Mouse (Mus musculus) layer of hippocampus, adult 2 months (tissue): ENCODE results near the gene Dph6. TPM values are rescaled to one million over a fixed set of nuclear protein-coding genes. Genes with fewer than 3 reads are reported as not detected.
A peak's percentile ranks its signal among the peaks of the same experiment; 100 is the strongest.

Experiments
- DNase-seq, 2 experiments: peaks; one replicate each; pipeline ENCODE4 v3.0.0; 2022; ENCODE audit warnings: low spot score in 2 of 2
- H3K27ac ChIP-seq: fragments of 200-600 bp; 2 replicates; pipeline ENCODE4 v1.8.1; 2022
- H3K4me3 ChIP-seq: fragments of 200-600 bp; 2 replicates; pipeline ENCODE4 v1.8.1; 2022; ENCODE audit warnings: mild to moderate bottlenecking
- CTCF ChIP-seq: fragments of 200-600 bp; conservative IDR thresholded peaks from 2 replicates; pipeline ENCODE4 v1.8.1; 2022; ENCODE audit warnings: antibody characterized with exemption, mild to moderate bottlenecking, moderate library complexity
- long read RNA-seq, 2 experiments: library from polyadenylated mRNA; stranded (forward); transcript quantifications; one replicate each; pipeline ENCODE4 v2.0.0; 2021; ENCODE audit warnings: borderline mapping rate in 2 of 2
- total RNA-seq, 2 experiments: library from RNA; stranded (reverse); gene quantifications; 2 replicates each; pipeline ENCODE4 v1.2.3; 2021

Dph6 gene
- total RNA-seq = 10 to 100 TPM; 12.4 to 14.3 TPM
- long read RNA-seq, experiment 1, transcript Dph6-203 (9 exons, 2,734 nt) = major isoform, 11 of 16 reads
- long read RNA-seq, experiment 1, partial matches to known transcripts = 0 of 16 reads
- long read RNA-seq, experiment 1, other reads (novel, unspliced or antisense) = 2 of 16 reads
- long read RNA-seq, experiment 2, transcript Dph6-203 (9 exons, 2,734 nt) = major isoform, 6 of 11 reads
- long read RNA-seq, experiment 2, partial matches to known transcripts = 0 of 11 reads
- long read RNA-seq, experiment 2, other reads (novel, unspliced or antisense) = 4 of 11 reads

DNA sequence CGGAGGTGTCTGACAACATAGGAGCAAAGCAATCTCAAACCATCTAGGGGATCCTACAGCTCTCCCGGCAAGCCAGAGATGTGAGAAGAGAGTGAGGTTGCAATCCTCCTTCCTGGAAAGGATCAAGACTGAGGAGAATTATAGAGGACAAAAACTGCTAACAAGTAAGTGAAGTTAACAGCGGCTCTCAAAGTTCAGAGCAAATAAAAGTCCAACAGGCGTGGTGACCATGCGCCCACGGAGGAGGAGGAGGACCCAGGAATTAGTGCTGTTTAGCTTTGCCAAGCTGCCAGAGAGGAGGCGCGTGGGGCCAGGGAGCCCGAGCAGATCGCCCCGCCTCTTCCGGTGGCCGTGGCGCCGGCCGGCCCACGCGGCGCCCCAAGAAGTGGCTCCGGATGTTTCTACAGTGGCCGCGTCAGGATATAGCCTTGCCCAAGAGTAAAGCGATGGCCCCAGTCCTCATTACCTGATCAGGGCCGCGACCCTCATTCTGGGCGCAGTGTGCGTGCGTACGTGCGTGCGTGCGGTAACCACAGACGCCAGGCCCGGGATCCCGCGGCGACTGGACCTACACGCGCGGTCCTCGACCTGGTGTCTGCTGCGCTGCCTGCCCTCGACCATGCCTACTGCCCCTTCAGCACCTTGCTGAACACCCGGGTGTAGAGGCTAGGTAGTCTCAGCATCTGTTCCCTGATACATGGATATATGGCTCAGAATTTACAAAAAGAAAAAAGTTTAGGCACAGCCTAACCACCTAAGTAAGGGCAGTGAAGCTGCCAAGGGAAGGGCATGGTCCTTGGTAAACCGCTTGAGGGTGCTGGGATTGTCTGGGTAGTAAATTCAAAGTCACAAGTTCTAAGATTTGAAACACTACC is at the start of gene Dph6:
Gene Dph6, minus strand, starts transcription at position 600 of the 875 bp plus-strand sequence.
- peak; percentile 49 for TF ChIP-seq CTCF
- Histone ChIP-seq H3K4me3 (peak within 1 kb of the TSS; percentile 72), H3K27ac (peak within 1 kb of the TSS; percentile 99)
- DNase-seq = peak; percentile 77 to 83

DNA sequence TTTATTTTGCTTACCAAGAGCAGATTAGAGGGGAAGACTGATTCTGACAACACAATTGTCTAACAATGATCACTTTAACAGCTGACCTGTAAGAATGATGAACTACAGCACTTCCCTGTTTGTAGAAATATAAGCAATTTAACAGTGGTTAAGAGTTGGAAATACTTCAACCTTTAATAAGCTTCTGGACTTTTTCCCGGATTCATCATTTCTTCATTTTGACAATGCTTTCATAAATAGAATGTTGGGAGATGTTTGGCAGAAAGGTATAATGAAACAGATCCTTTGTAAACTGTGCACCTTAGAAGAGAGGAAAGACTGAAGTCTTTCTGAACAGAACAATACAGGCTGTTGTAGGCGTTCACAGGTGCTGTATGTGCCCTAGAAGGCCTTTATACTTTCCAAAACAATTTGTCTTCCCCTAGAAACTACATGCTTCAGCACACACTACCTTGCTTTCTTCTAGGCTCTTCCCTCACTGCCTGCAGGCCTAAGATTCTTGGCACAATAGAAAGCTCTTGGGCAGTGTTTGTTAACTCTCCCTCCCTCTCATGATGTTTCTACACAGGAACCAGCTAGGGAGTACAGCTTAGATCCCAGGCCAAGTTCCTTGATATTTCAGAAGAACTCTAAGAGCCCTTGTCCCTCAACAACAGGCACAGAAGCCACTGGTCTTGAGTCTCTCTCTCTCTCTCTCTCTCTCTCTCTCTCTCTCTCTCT is 46.4 kb upstream of the Dph6 start:
- no peak for TF ChIP-seq CTCF
- Histone ChIP-seq H3K27ac (no peak overlapping the region), H3K4me3 (no peak overlapping the region)
- DNase-seq = no peak

- Histone ChIP-seq H3K27ac (no peak overlapping the region), H3K4me3 (no peak overlapping the region)
- no peak for DNase-seq
- TF ChIP-seq CTCF = no peak
Observed at GRCm38 (mm10) chr2:114691607-114692006, 36.8 kb upstream of the Dph6 start.

DNA sequence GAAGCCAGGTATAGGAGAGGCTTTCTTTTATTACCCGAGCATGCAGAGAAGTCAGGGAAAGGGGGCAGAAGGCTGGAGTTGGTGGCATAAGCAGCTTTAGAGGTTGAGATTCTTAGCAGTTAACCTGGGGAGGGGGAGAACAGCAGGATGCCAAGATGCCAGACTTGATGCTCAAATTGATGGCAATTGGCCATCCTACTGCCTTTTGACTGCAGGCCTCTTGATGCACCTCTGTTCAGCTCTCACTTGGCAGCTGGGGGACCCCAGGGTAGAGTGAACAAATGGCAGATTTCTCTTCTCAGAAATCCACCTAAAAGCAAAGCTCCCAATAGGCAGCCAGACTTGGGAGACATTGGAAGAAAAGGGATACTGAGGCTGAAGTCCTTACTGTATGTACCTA is 32.7 kb upstream of the Dph6 start:
- Histone ChIP-seq H3K27ac (peak overlapping the region; percentile 74), H3K4me3 (no peak overlapping the region)
- no peak for DNase-seq
- no peak for TF ChIP-seq CTCF

- Histone ChIP-seq H3K4me3 (no peak overlapping the region), H3K27ac (peak overlapping the region; percentile 74)
- DNase-seq = peak; percentile 42 to 74
- no peak for TF ChIP-seq CTCF
Observed at GRCm38 (mm10) chr2:114687081-114687480, 32.3 kb upstream of the Dph6 start.

GRCm38 (mm10) chr2:114673831-114674230 is 19.1 kb upstream of the Dph6 start:
- no peak overlapping the region for H3K27ac ChIP-seq
- DNase-seq = no peak
- no peak overlapping the region for H3K4me3 ChIP-seq
- no peak for TF ChIP-seq CTCF

DNA sequence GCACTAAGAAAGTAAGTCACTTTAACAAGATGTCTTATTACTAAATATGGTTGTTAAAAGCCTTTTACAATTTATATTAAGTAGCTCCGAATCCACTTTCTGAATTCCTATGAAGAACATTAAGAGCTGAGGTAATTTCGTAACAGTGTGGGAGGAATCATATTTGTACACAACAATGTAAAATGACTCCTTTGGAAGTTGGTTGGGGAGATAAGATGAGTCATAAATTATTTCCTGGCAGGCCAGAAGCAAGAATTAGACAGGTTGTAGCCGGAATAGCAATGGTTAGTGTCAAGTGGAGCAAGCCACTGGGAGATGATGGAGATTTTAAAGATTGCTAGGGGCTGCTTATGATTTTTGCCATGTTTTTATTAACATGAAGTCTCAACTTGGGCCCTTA is 16.2 kb upstream of the Dph6 start:
- no peak for TF ChIP-seq CTCF
- Histone ChIP-seq H3K27ac (no peak overlapping the region), H3K4me3 (no peak overlapping the region)
- DNase-seq = no peak

GRCm38 (mm10) chr2:114658954-114659353 is 4.2 kb upstream of the Dph6 start:
- Histone ChIP-seq H3K27ac (no peak overlapping the region), H3K4me3 (no peak overlapping the region)
- TF ChIP-seq CTCF = no peak
- DNase-seq = no peak

DNA sequence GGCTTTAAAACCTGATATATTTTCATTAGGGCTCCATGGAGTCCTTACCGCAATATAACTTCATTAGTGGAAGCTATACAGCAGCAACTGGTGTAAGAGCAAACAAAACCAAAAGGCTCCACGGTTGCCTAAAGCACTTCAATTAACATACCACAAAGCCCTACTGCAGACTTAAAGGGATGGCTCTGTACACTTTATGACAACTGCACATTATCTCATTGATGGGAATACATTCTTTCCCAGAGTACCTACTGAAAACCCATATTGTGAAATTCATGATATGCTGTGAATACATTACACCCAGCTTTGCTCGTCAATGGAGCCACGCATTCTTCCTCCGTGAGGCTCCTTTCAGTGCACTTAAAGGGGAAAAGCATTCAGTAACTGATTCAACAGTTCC is 8.5 kb downstream of the Dph6 start:
- TF ChIP-seq CTCF = no peak
- no peak overlapping the region for H3K27ac ChIP-seq
- no peak for DNase-seq
- H3K4me3 ChIP-seq = no peak overlapping the region

DNA sequence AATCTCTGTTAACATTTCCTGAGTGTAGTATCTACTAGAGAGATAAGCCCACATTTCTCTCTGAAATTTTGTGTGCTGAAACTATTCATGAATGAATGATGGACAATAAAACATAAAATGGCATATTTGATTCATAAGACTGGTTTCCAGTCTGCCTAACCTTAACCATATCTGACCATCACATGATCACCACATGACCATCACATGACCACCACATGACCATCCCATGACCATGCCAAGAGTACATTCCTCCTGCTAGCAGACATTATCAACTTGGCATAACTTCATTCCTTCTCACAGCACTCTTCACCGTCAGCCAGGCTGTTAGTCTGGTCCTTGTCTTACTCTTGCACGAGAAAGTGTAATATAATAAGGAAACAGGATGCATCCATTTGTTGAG is 10.9 kb downstream of the Dph6 start:
- DNase-seq = no peak
- Histone ChIP-seq H3K27ac (no peak overlapping the region), H3K4me3 (no peak overlapping the region)
- TF ChIP-seq CTCF = no peak

DNA sequence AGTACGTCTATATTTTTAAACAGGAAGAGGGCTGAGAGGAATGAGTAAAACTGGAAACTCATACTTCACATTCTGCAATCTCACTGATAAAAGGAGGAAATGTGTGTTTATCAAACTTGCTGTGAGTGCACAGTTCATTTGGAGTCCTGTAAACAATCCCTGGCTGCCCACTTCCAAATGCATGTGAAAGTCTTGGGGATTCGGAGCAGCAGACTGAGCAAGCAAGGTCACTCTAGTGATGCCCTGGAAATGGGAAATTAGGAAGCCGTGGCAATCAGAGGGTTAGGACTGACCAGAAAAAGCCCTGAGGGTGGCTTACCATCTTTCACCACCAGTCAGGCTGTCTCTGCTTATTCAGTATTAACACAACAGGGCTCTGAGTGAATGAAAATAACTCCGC is 30.1 kb downstream of the Dph6 start:
- no peak for DNase-seq
- Histone ChIP-seq H3K4me3 (peak overlapping the region; percentile 17), H3K27ac (no peak overlapping the region)
- peak; percentile 41; the same call in 1 of the 2 replicates for TF ChIP-seq CTCF

GRCm38 (mm10) chr2:114622550-114622939 is 32.2 kb downstream of the Dph6 start:
- TF ChIP-seq CTCF = no peak
- peak overlapping the region; percentile 25 for H3K4me3 ChIP-seq
- H3K27ac ChIP-seq = no peak overlapping the region
- DNase-seq = no peak

- peak in 1 of 2 experiments; percentile 4 for DNase-seq
- peak overlapping the region; percentile 25 for H3K4me3 ChIP-seq
- no peak overlapping the region for H3K27ac ChIP-seq
- TF ChIP-seq CTCF = peak; percentile 77
Observed at GRCm38 (mm10) chr2:114621781-114622549, 32.8 kb downstream of the Dph6 start.
